Mouse (Mus musculus): Measurements from ENCODE around the gene Cacna2d3. TPM values are rescaled to one million over a fixed set of nuclear protein-coding genes. Genes with fewer than 3 reads are reported as not detected.

The Cacna2d3 gene
- polyA plus RNA-seq, 1 experiment from 2014 or later: 35.6 TPM

DNA sequence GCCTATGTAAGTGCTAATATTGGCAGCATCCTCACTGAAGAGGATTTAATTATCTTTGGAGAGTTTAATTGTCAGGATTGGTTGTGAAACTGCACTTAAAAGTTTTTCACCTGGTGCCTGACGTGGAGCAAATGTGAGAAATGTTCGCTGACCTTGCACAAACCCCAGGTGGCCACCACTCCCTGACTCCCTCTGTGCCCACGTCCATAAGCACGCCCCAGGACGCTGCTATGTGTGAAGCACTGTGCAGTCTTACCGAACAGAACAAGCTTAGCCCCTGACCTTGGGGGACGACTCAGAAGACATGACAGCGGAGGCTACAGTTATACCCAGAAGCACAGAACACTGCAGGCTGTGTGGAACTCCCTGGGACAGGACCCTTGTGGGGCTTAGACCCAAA lies 93.5 kb downstream of the Cacna2d3 start:
- no peaks in the 10 kb centered on the region for H3K36me3 ChIP-seq
- H3K4me3 ChIP-seq (replicated peaks): no peak overlapping the region
- ATAC-seq: no peak
- no peak overlapping the region for H3K27ac ChIP-seq
- no peak overlapping the region for H3K9ac ChIP-seq (replicated peaks)
- no peaks in the 10 kb centered on the region for H3K27me3 ChIP-seq
- WGBS: 72% methylated on average over 8 of the region's 8 CpGs
- no peak overlapping the region for H3K4me2 ChIP-seq (replicated peaks)
- no peaks in the 10 kb centered on the region for H3K4me1 ChIP-seq (replicated peaks)
- no peaks in the 10 kb centered on the region for H3K9me3 ChIP-seq

DNA sequence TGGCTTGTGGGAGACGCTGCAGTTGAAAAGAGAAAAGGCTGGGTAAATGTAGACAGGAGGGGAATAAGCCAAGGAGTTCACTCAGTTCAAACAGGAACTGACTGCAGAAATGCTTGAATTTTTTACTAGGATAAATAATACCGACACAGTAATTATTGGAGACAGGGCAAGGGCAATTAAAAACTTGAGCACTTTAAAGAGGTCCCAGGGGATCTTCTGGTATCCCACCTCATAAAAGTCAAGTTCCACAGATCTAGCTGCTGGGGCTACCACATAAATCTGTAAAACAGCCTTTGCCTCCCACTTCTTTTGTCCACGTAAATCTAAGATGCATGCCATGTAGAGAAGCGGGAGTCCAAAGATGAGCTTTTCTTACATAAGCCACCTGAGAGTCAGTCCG lies 109.2 kb downstream of the Cacna2d3 start:
- no peak overlapping the region for H3K4me2 ChIP-seq (replicated peaks)
- peaks cover 5% of the 10 kb centered on the region for H3K4me1 ChIP-seq (replicated peaks)
- no peaks in the 10 kb centered on the region for H3K36me3 ChIP-seq
- H3K27me3 ChIP-seq: no peaks in the 10 kb centered on the region
- ATAC-seq: no peak
- no peak overlapping the region for H3K9ac ChIP-seq (replicated peaks)
- H3K9me3 ChIP-seq: no peaks in the 10 kb centered on the region
- WGBS: 88% methylated on average over 5 of the region's 5 CpGs
- no peak overlapping the region for H3K4me3 ChIP-seq (replicated peaks)
- no peak overlapping the region for H3K27ac ChIP-seq

DNA sequence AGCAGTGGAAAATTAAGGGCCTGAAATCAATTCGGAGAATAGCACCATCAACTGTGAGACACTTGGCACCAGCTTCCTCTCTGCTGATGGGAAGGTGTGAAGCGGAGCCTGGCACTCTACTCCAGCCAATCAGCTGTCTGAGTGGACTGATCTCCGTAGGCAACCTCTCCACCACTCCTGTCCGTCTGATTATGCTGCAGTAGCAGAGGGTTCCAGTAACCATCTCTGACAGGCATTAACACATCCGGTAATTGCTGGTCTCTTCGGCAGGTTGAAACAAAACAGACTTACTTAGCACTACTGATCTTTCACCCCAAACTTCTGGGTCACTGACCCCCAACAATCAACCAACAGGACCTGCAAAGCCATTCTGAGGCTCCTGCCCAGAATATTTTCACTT lies 112.9 kb downstream of the Cacna2d3 start:
- no peak overlapping the region for H3K9ac ChIP-seq (replicated peaks)
- H3K9me3 ChIP-seq: no peaks in the 10 kb centered on the region
- no peaks in the 10 kb centered on the region for H3K36me3 ChIP-seq
- H3K4me1 ChIP-seq (replicated peaks): peaks cover 5% of the 10 kb centered on the region
- H3K4me2 ChIP-seq (replicated peaks): no peak overlapping the region
- no peak overlapping the region for H3K27ac ChIP-seq
- H3K27me3 ChIP-seq: no peaks in the 10 kb centered on the region
- no peak overlapping the region for H3K4me3 ChIP-seq (replicated peaks)
- ATAC-seq: no peak
- 58% methylated on average over 6 of the region's 6 CpGs for WGBS

DNA sequence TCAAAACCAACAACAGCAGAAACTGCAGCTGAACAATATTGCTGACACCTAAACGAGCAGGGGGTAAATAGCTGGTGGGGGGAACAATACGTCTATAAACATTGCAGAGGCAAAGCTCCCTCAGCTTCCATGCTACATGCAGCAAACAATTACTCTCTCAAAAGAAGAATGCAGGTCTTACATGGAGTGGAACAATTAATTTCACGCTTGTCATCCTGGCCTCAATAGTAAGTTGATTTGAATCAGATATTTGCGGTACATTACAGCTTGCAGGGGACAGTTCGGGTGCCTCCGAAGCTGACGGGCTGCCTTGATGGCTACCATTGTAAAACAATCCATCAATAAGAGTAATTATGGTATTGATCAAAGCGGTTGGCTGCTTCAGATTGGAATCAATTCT lies 122.2 kb downstream of the Cacna2d3 start:
- 36% methylated on average over 8 of the region's 8 CpGs for WGBS
- Histone ChIP-seq H3K4me1 (replicated peaks) (0 out of 2 replicates have a peak, but pooled peaks cover 4% of the 10 kb centered on the region), H3K27me3 (peaks cover 16% of the 10 kb centered on the region; the same call in 1 of the 2 replicates), H3K9ac (replicated peaks) (no peak overlapping the region), H3K4me3 (replicated peaks) (no peak overlapping the region), H3K27ac (no peak overlapping the region), H3K9me3 (peaks cover 2% of the 10 kb centered on the region), H3K4me2 (replicated peaks) (no peak overlapping the region), H3K36me3 (no peaks in the 10 kb centered on the region)
- no peak for ATAC-seq

DNA sequence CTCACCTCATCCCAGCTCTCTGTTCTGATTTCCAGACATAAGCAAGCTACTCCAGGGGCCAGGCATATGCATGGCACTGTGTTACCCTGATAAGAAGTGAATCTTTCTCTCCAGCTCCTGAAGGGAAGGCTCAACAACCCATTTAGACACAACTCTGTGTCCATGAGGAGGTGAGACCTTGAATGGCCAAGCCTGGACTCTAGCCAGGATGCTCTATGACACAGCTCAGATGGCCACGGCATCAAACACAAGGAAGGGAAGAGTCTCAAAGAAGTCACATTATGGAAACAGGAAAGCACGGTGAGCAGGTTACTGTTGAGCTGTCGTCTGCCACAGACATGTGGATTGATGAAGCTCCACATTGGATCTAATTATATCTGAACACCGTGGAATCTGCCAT lies 128.8 kb downstream of the Cacna2d3 start:
- H3K4me2 ChIP-seq (replicated peaks): no peak overlapping the region
- WGBS: 90% methylated on average over 4 of the region's 4 CpGs
- H3K36me3 ChIP-seq: no peaks in the 10 kb centered on the region
- peaks cover 2% of the 10 kb centered on the region for H3K9me3 ChIP-seq
- no peaks in the 10 kb centered on the region for H3K27me3 ChIP-seq
- no peak overlapping the region for H3K4me3 ChIP-seq (replicated peaks)
- no peak overlapping the region for H3K27ac ChIP-seq
- H3K4me1 ChIP-seq (replicated peaks): no peaks in the 10 kb centered on the region
- ATAC-seq: no peak
- no peak overlapping the region for H3K9ac ChIP-seq (replicated peaks)

DNA sequence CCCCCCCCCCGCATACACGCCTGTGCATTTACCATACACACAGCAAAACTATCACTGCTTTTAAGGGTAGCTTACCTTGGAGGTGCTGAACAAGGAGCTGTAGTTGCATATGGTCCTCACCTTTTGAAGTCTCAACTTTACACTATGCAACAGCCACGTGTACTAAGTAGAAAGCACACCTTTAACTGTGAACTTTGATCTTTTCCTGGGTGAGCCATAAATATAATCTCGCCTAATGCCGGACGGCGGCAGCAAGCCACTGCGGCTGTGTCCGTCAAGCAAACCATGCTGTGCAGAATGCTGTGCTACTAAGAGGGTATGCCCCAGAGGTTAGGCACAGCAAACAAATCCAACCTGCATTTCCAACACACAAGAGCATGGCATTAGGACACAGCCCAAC lies 132.0 kb downstream of the Cacna2d3 start:
- ATAC-seq: no peak
- H3K4me1 ChIP-seq (replicated peaks): no peaks in the 10 kb centered on the region
- no peaks in the 10 kb centered on the region for H3K27me3 ChIP-seq
- H3K36me3 ChIP-seq: no peaks in the 10 kb centered on the region
- no peak overlapping the region for H3K9ac ChIP-seq (replicated peaks)
- no peak overlapping the region for H3K4me2 ChIP-seq (replicated peaks)
- no peaks in the 10 kb centered on the region for H3K9me3 ChIP-seq
- no peak overlapping the region for H3K27ac ChIP-seq
- H3K4me3 ChIP-seq (replicated peaks): no peak overlapping the region
- 84% methylated on average over 9 of the region's 9 CpGs for WGBS

DNA sequence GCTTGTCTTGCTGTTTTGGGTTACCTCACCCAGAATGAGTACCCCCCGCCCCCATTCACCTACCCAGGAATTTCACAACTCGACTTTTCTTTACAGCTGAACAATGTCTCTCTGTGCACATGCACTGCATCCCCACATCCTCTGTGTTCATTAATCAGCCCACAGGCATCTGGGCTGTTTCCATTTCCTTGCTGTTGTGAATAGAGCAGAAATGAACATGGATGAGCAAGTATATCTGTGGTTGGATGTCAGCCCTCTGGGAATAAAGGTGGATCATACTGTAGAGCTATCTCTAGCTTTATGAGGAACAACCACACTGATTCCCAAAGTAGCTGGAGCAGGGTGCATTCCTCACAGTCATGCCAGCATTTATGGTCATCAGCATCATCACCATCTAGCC lies 139.7 kb downstream of the Cacna2d3 start:
- H3K27ac ChIP-seq: no peak overlapping the region
- no peaks in the 10 kb centered on the region for H3K4me1 ChIP-seq (replicated peaks)
- H3K4me3 ChIP-seq (replicated peaks): no peak overlapping the region
- 89% methylated on average over 2 of the region's 2 CpGs for WGBS
- no peaks in the 10 kb centered on the region for H3K27me3 ChIP-seq
- no peak overlapping the region for H3K9ac ChIP-seq (replicated peaks)
- H3K9me3 ChIP-seq: no peaks in the 10 kb centered on the region
- ATAC-seq: no peak
- H3K4me2 ChIP-seq (replicated peaks): no peak overlapping the region
- H3K36me3 ChIP-seq: no peaks in the 10 kb centered on the region

DNA sequence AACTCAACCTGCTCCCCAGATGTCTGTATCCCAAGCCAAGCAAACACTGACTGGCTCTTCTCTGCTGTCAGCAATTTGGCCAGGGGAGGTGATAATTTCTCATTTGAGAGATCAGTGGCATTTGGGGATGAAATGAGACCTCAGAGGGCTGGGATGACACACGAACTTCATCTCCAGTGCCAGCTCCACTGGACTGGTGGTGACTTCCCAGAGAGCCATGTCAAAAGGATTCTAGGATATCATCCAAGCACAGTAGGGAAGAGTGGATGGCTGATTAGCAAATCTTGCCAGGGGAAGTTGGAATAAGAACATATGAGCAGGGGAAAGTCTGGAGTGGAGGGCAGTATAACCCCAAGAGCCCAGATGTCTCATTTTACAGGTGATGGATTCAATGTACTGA lies 143.9 kb downstream of the Cacna2d3 start:
- 69% methylated on average over 1 of the region's 1 CpGs for WGBS
- Histone ChIP-seq H3K4me2 (replicated peaks) (no peak overlapping the region), H3K4me3 (replicated peaks) (no peak overlapping the region), H3K27ac (no peak overlapping the region), H3K9ac (replicated peaks) (no peak overlapping the region), H3K27me3 (no peaks in the 10 kb centered on the region), H3K4me1 (replicated peaks) (no peaks in the 10 kb centered on the region), H3K36me3 (no peaks in the 10 kb centered on the region), H3K9me3 (no peaks in the 10 kb centered on the region)
- ATAC-seq: no peak

DNA sequence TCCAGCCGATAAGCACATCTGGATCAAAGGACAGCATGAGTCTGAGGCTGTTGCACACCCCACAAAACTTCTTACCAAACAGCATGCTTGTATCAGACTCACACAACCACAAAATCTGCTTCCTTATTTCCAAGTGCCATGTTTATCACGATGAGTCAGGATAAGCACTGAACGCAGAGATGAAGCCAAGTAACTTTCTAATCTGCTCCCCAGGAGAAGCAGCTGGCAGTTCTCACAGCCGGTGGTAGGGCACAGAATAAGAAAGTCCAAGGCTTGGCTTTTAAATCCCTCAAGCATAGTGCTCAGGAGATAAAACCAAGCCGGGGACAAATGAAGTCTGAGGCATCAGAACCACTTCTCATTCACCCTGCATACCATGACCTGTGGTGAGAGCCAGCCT lies 146.1 kb downstream of the Cacna2d3 start:
- Histone ChIP-seq H3K9me3 (no peaks in the 10 kb centered on the region), H3K27me3 (no peaks in the 10 kb centered on the region), H3K4me1 (replicated peaks) (no peaks in the 10 kb centered on the region), H3K4me2 (replicated peaks) (no peak overlapping the region), H3K36me3 (no peaks in the 10 kb centered on the region), H3K4me3 (replicated peaks) (no peak overlapping the region), H3K9ac (replicated peaks) (no peak overlapping the region), H3K27ac (no peak overlapping the region)
- 49% methylated on average over 5 of the region's 5 CpGs for WGBS
- no peak for ATAC-seq

DNA sequence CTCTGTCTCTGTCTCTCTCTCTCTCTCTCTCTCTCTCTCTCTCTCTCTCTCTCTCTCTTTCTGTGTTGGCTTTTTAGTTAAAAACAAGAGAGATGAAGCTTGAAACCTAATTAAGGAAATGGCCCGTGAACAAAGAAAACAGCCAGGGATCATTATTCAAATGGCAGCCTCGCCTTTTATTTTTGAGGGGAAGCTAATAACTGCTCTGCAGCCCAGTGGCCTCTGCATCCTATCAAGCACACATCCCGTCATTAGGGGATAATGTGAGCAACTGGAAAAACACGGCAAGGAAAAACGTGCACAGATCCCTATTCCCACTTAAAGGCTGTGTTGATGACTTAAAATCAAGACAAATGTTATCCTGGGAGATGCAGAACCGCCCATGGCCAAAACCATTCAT lies 159.0 kb downstream of the Cacna2d3 start:
- no peak overlapping the region for H3K27ac ChIP-seq
- 42% methylated on average over 6 of the region's 6 CpGs for WGBS
- H3K4me1 ChIP-seq (replicated peaks): peaks cover 23% of the 10 kb centered on the region
- no peaks in the 10 kb centered on the region for H3K9me3 ChIP-seq
- H3K9ac ChIP-seq (replicated peaks): no peak overlapping the region
- H3K4me2 ChIP-seq (replicated peaks): no peak overlapping the region
- H3K36me3 ChIP-seq: no peaks in the 10 kb centered on the region
- no peak for ATAC-seq
- no peaks in the 10 kb centered on the region for H3K27me3 ChIP-seq
- H3K4me3 ChIP-seq (replicated peaks): no peak overlapping the region

DNA sequence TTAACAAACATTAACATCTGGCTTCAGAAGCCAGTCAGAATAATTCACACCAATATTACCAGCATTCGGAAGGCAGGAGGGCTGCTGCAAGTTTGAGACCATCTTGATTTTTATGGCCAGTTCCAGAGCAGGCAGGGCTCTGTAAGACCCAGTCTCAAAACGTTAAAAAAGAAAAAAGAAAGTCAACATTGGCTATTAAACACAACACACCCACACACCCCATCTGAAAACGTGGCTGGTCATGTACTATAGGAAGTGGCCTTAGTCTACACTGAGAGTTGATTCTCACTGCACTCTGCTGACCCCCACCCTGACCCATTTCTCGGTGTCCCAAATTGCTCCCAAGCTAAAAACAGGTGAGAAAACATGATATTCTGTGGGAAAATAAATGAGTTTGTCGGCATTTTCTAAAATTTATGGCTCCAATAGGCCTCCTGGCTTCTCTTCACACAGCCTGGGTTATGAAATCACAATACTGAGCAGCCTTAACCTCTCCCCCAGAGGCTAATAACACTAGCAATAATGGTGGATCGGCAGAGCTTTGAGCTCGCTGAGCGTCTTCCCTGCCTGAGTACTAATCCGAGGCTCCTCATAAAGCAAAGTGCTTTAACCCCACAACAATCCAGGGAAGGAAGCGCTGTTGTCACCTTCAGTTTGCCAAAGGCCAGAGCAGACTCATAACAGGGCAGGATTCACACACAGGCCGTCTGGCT lies 160.4 kb downstream of the Cacna2d3 start:
- H3K27me3 ChIP-seq: no peaks in the 10 kb centered on the region
- 75% methylated on average over 11 of the region's 11 CpGs for WGBS
- no peaks in the 10 kb centered on the region for H3K36me3 ChIP-seq
- H3K27ac ChIP-seq: no peak overlapping the region
- H3K4me3 ChIP-seq (replicated peaks): no peak overlapping the region
- no peaks in the 10 kb centered on the region for H3K9me3 ChIP-seq
- peaks cover 9% of the 10 kb centered on the region for H3K4me1 ChIP-seq (replicated peaks)
- H3K4me2 ChIP-seq (replicated peaks): no peak overlapping the region
- ATAC-seq: no peak
- H3K9ac ChIP-seq (replicated peaks): no peak overlapping the region

DNA sequence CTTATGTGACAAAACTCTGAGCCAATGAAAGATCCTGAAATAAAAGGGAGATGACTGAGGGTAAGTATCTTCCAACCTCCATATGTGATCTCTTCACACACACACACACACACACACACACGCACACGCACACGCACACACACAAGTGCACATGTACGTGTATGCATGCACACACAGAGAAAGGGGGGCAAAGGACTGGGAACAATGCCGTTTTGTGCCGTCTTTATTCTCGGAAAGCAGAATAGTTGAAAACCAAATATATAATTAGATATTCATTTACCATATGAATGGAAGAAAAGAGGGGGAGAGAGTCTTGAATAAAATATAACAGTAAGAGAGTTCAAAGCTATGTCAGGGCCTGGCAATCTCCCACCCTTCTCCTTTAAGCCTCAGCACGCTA lies 163.2 kb downstream of the Cacna2d3 start:
- whole genome bisulfite sequencing: 69% methylated on average over 8 of the region's 8 CpGs
- H3K4me3 ChIP-seq (replicated peaks): no peak overlapping the region
- peaks cover 8% of the 10 kb centered on the region for H3K4me1 ChIP-seq (replicated peaks)
- no peaks in the 10 kb centered on the region for H3K27me3 ChIP-seq
- no peaks in the 10 kb centered on the region for H3K36me3 ChIP-seq
- no peak overlapping the region for H3K4me2 ChIP-seq (replicated peaks)
- no peaks in the 10 kb centered on the region for H3K9me3 ChIP-seq
- no peak overlapping the region for H3K27ac ChIP-seq
- H3K9ac ChIP-seq (replicated peaks): no peak overlapping the region
- ATAC-seq: no peak

DNA sequence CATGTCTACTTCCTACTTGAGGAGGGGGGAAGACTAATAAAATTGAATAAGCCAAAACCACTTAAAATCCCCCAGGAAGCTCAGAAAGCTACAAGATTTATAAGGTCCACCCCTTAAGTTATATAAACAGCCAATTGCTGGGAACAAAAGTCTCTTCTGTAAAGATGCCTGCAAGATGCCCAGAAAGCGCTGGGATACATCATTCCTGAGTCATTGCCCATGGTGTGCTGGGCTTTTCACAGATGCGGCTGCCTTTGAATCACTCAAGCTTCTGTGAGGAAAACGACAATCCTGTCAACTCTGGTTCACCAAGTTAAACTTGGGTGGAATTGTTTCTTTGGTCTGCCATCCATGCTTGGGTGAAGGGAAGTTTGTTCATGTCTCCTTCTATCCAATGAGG lies 165.5 kb downstream of the Cacna2d3 start:
- no peak overlapping the region for H3K4me2 ChIP-seq (replicated peaks)
- 88% methylated on average over 3 of the region's 3 CpGs for WGBS
- H3K27ac ChIP-seq: no peak overlapping the region
- peaks cover 8% of the 10 kb centered on the region for H3K4me1 ChIP-seq (replicated peaks)
- H3K9ac ChIP-seq (replicated peaks): no peak overlapping the region
- no peaks in the 10 kb centered on the region for H3K36me3 ChIP-seq
- ATAC-seq: no peak
- no peak overlapping the region for H3K4me3 ChIP-seq (replicated peaks)
- H3K9me3 ChIP-seq: no peaks in the 10 kb centered on the region
- H3K27me3 ChIP-seq: no peaks in the 10 kb centered on the region
